Mouse (Mus musculus) kidney, embryonic 14.5 days (tissue): ENCODE data around the gene Il12a. TPM values are rescaled to one million over a fixed set of nuclear protein-coding genes. Genes with fewer than 3 reads are reported as not detected.
"Not testable (repeated sequence)": the region's sequence is repeated elsewhere in the genome, so short reads cannot be mapped to it uniquely, and the experiment has no call there.

Experiments
- ATAC-seq: fragments of 200-750 bp; cut with Nextera tagmentation; 2 replicates; pipeline ENCODE4 v1.8.0; 2017; ENCODE audit warnings: moderate number of reproducible peaks, mild to moderate bottlenecking, moderate TSS enrichment, moderate library complexity; ENCODE audit not compliant: low FRiP score, low TSS enrichment
- H3K27ac ChIP-seq: fragments of 300-500 bp; sonication (generic); 2 replicates; pipeline ENCODE4 v1.5.1; 2014; ENCODE audit warnings: low read depth, mild to moderate bottlenecking, low read length, moderate library complexity, mixed read lengths
- H3K27me3 ChIP-seq: fragments of 300-500 bp; sonication (generic); 2 replicates; pipeline ENCODE4 v1.6.1; 2014; ENCODE audit warnings: mild to moderate bottlenecking, low read length; ENCODE audit not compliant: control insufficient read depth, insufficient read depth
- H3K36me3 ChIP-seq: fragments of 300-500 bp; sonication (generic); 2 replicates; pipeline ENCODE4 v1.6.1; 2014; ENCODE audit warnings: low read length, mixed read lengths; ENCODE audit not compliant: control insufficient read depth, insufficient read depth
- H3K4me1 ChIP-seq: fragments of 300-500 bp; sonication (generic); 2 replicates; pipeline ENCODE4 v1.6.1; 2014; ENCODE audit warnings: low read length, mixed read lengths; ENCODE audit not compliant: control insufficient read depth, insufficient read depth
- H3K4me2 ChIP-seq: fragments of 300-500 bp; sonication (generic); replicated peaks from 2 replicates; pipeline ENCODE4 v1.6.1; 2014; ENCODE audit warnings: low read depth, mild to moderate bottlenecking, low read length
- H3K4me3 ChIP-seq: fragments of 300-500 bp; sonication (generic); 2 replicates; pipeline ENCODE4 v1.5.1; 2014; ENCODE audit warnings: mild to moderate bottlenecking, low read length
- H3K9ac ChIP-seq: fragments of 300-500 bp; sonication (generic); 2 replicates; pipeline ENCODE4 v1.6.1; 2014; ENCODE audit warnings: low read depth, mild to moderate bottlenecking, low read length, moderate library complexity
- H3K9me3 ChIP-seq: fragments of 300-500 bp; sonication (generic); 2 replicates; pipeline ENCODE4 v1.6.1; 2016; ENCODE audit warnings: low read length; ENCODE audit not compliant: control insufficient read depth
- WGBS: fragments of 180-500 bp; shearing (Covaris S2); extraction: QIAGEN DNeasy Blood & Tissue Kit; methylation state at CpG from one replicate; pipeline ENCODE4 v1.1.7; 2014; 5-methylcytosine and 5-hydroxymethylcytosine counted together
- polyA plus RNA-seq: library from polyadenylated mRNA; unstranded; fragments of >200 nt; fragmentation: Nextera tagmentation; extraction: Ambion mirVana; gene quantifications from 2 replicates; pipeline ENCODE4 v1.2.1, GENCODE M21; 2014

Il12a gene
- polyA plus RNA-seq, 1 experiment from 2014 or later = 0.47 TPM

GRCm38 (mm10) chr3:68743472-68743732, 53.0 kb downstream of the Il12a start:
- no peak overlapping the region for H3K4me2 ChIP-seq
- H3K27ac ChIP-seq = no peak overlapping the region
- 63% methylated on average over 3 of the region's 3 CpGs for WGBS
- no peak overlapping the region for H3K9ac ChIP-seq
- no peaks in the 10 kb centered on the region for H3K4me1 ChIP-seq
- no peaks in the 10 kb centered on the region for H3K27me3 ChIP-seq
- no peaks in the 10 kb centered on the region for H3K36me3 ChIP-seq
- ATAC-seq = no peak
- H3K9me3 ChIP-seq = no peaks in the 10 kb centered on the region
- H3K4me3 ChIP-seq = no peak overlapping the region

GRCm38 (mm10) chr3:68744162-68744561, 53.7 kb downstream of the Il12a start:
- H3K4me2 ChIP-seq = no peak overlapping the region
- no peak for ATAC-seq
- 74% methylated on average over 1 of the region's 1 CpGs for WGBS
- H3K4me1 ChIP-seq = no peaks in the 10 kb centered on the region
- no peaks in the 10 kb centered on the region for H3K9me3 ChIP-seq
- H3K27me3 ChIP-seq = no peaks in the 10 kb centered on the region
- no peaks in the 10 kb centered on the region for H3K36me3 ChIP-seq
- H3K4me3 ChIP-seq = no peak overlapping the region
- no peak overlapping the region for H3K27ac ChIP-seq
- no peak overlapping the region for H3K9ac ChIP-seq

GRCm38 (mm10) chr3:68745033-68745432, 54.6 kb downstream of the Il12a start:
- Histone ChIP-seq H3K4me3 (no peak overlapping the region), H3K4me2 (no peak overlapping the region), H3K27me3 (no peaks in the 10 kb centered on the region), H3K27ac (no peak overlapping the region), H3K9ac (no peak overlapping the region), H3K36me3 (no peaks in the 10 kb centered on the region), H3K4me1 (no peaks in the 10 kb centered on the region), H3K9me3 (no peaks in the 10 kb centered on the region)
- WGBS = 88% methylated on average over 5 of the region's 5 CpGs
- no peak for ATAC-seq

- not testable (repeated sequence) for H3K4me2 ChIP-seq, H3K9ac ChIP-seq, H3K9me3 ChIP-seq, H3K27me3 ChIP-seq, H3K27ac ChIP-seq, H3K4me3 ChIP-seq, H3K4me1 ChIP-seq, ATAC-seq, H3K36me3 ChIP-seq
- WGBS = 93% methylated on average over 4 of the region's 4 CpGs
Observed at GRCm38 (mm10) chr3:68746282-68746681, 55.8 kb downstream of the Il12a start.

Other genes starting within 250 kb of the Il12a start
- 5.1 and 7.0 TPM in 2 replicates for gene 1110032F04Rik, start 178.9 kb downstream of the Il12a start, polyA plus RNA-seq